Mouse (Mus musculus) MEL-GATA-1-ER (cell line): ENCODE measurements around the gene Clybl.

Source experiments
- DNase-seq: peaks from one replicate; pipeline ENCODE4 v3.0.0-alpha.2; 2012; ENCODE audit warnings: low read depth; ENCODE audit errors: extremely low read depth

Gene Clybl

GRCm38 (mm10) chr14:122181078-122181814, at the start of gene Clybl:
Gene Clybl, plus strand, starts transcription at chr14:122181704.
- DNase-seq: peak; percentile 90

- DNase-seq: no peak
Observed at GRCm38 (mm10) chr14:122136368-122136928, 45.1 kb upstream of the Clybl start.

GRCm38 (mm10) chr14:122137234-122137633, 44.3 kb upstream of the Clybl start:
- no peak for DNase-seq

- DNase-seq: no peak
Observed at GRCm38 (mm10) chr14:122140126-122140525, 41.4 kb upstream of the Clybl start.

- no peak for DNase-seq
Observed at GRCm38 (mm10) chr14:122143585-122144269, 37.8 kb upstream of the Clybl start.

GRCm38 (mm10) chr14:122145374-122145773, 36.1 kb upstream of the Clybl start:
- peak; percentile 88 for DNase-seq

- no peak for DNase-seq
Observed at GRCm38 (mm10) chr14:122150616-122151015, 30.9 kb upstream of the Clybl start.

- no peak for DNase-seq
Observed at GRCm38 (mm10) chr14:122157738-122158137, 23.8 kb upstream of the Clybl start.

GRCm38 (mm10) chr14:122160916-122161315, 20.6 kb upstream of the Clybl start:
- DNase-seq: no peak

- no peak for DNase-seq
Observed at GRCm38 (mm10) chr14:122168912-122169311, 12.6 kb upstream of the Clybl start.

GRCm38 (mm10) chr14:122170202-122170781, 11.2 kb upstream of the Clybl start:
- DNase-seq: no peak

- DNase-seq: no peak
Observed at GRCm38 (mm10) chr14:122171031-122171430, 10.5 kb upstream of the Clybl start.

GRCm38 (mm10) chr14:122176263-122176798, 5.2 kb upstream of the Clybl start:
- DNase-seq: no peak

- DNase-seq: no peak
Observed at GRCm38 (mm10) chr14:122179262-122179661, 2.2 kb upstream of the Clybl start.

GRCm38 (mm10) chr14:122181815-122182157, 282 bp downstream of the Clybl start:
- DNase-seq: no peak

- DNase-seq: peak; percentile 56
Observed at GRCm38 (mm10) chr14:122182220-122182619, 716 bp downstream of the Clybl start.

- peak; percentile 80 for DNase-seq
Observed at GRCm38 (mm10) chr14:122183974-122184373, 2.5 kb downstream of the Clybl start.

GRCm38 (mm10) chr14:122188250-122188649, 6.7 kb downstream of the Clybl start:
- no peak for DNase-seq

- no peak for DNase-seq
Observed at GRCm38 (mm10) chr14:122189901-122190300, 8.4 kb downstream of the Clybl start.

- no peak for DNase-seq
Observed at GRCm38 (mm10) chr14:122190527-122190926, 9.0 kb downstream of the Clybl start.

GRCm38 (mm10) chr14:122190941-122191510, 9.5 kb downstream of the Clybl start:
- DNase-seq: peak; percentile 61

- no peak for DNase-seq
Observed at GRCm38 (mm10) chr14:122194630-122195029, 13.1 kb downstream of the Clybl start.
